Mouse (Mus musculus) liver, embryonic 11.5 days (tissue): ENCODE measurements around the gene Spdya. TPM values are rescaled to one million over a fixed set of nuclear protein-coding genes. Genes with fewer than 3 reads are reported as not detected.

Source experiments
- polyA plus RNA-seq: library from polyadenylated mRNA; unstranded; fragments of >200 nt; fragmentation: Nextera tagmentation; extraction: Ambion mirVana; gene quantifications from 2 replicates; pipeline ENCODE4 v1.2.1, GENCODE M21; 2014

The Spdya gene
- polyA plus RNA-seq, 1 experiment from 2014 or later: 0.43 TPM

Other genes starting within 250 kb of the Spdya start
- 31.3 and 33.4 TPM in 2 replicates for gene Emilin2, start 240.1 kb upstream of the Spdya start, polyA plus RNA-seq
- gene Gm4707, start 92.1 kb upstream of the Spdya start, polyA plus RNA-seq: 3.5 and 5.2 TPM in 2 replicates
- 74.9 and 76.4 TPM in 2 replicates for gene Smchd1, start 76.7 kb upstream of the Spdya start, polyA plus RNA-seq
- gene Ndc80, start 25.2 kb upstream of the Spdya start, polyA plus RNA-seq: 50.4 and 52.6 TPM in 2 replicates
- 140 and 158 TPM in 2 replicates for gene Wdr43, start 63.8 kb downstream of the Spdya start, polyA plus RNA-seq
- gene Togaram2, start 121.2 kb downstream of the Spdya start, polyA plus RNA-seq: not detected in 2 replicates
- gene Pcare, start 200.8 kb downstream of the Spdya start, polyA plus RNA-seq: 0.04 TPM in 1 of 2 replicates, not detected in the other
- gene Clip4, start 216.4 kb downstream of the Spdya start, polyA plus RNA-seq: 1.2 and 1.3 TPM in 2 replicates